Mouse (Mus musculus) bone marrow, adult 2 months (tissue): ENCODE data around the gene Naip1.

Experiments used
- CTCF ChIP-seq: fragments of 200-500 bp; IDR thresholded peaks from 2 replicates; pipeline ENCODE4 v1.5.1; 2011; ENCODE audit warnings: low read length, control low read depth; ENCODE audit not compliant: control insufficient read depth, insufficient read depth
- POLR2A ChIP-seq: fragments of 200-500 bp; IDR thresholded peaks from 2 replicates; pipeline ENCODE4 v1.6.1; 2011; ENCODE audit warnings: low read depth, mild to moderate bottlenecking, control low read depth, low read length, borderline replicate concordance; ENCODE audit not compliant: control insufficient read depth

- TF ChIP-seq POLR2A (no peak), CTCF (no peak)
Observed at GRCm38 (mm10) chr13:100370536-100370935, 82.1 kb downstream of the Naip1 start.
